Mouse (Mus musculus) Patski (cell line): ENCODE results near the gene Pcsk5. TPM values are rescaled to one million over a fixed set of nuclear protein-coding genes. Genes with fewer than 3 reads are reported as not detected.

ENCODE experiments used
- ATAC-seq: fragments of 100-300 bp; one replicate; pipeline ENCODE4 v1.8.0; 2021
- CTCF ChIA-PET: fragments of 350-600 bp; sonication (Branson Sonifier 250); formaldehyde crosslinking; loops from one replicate; lab custom pipeline; 2022; ENCODE audit warnings: inconsistent platforms; lab: Charles Lee
- POLR2A ChIA-PET: fragments of 350-600 bp; sonication (Branson Sonifier 250); formaldehyde crosslinking; loops from one replicate; lab custom pipeline; 2022; ENCODE audit warnings: antibody characterized with exemption, inconsistent platforms; lab: Charles Lee
- DNase-seq: peaks from one replicate; pipeline ENCODE4 v3.0.0-alpha.2; 2011; ENCODE audit warnings: low read depth, low spot score
- H3K27me3 ChIP-seq: fragments of 371-371 bp; one replicate; pipeline ENCODE4 v1.5.1; 2021
- CTCF ChIP-seq: fragments of 100-300 bp; IDR thresholded peaks from one replicate; pipeline ENCODE4 v1.5.1; 2021
- in situ Hi-C: fragments of 300-500 bp; cut with MboI; formaldehyde crosslinking; loops from 3 replicates; pipeline ENCODE4 v1.11.1; 2018; ENCODE audit warnings: low pct_unique_long_range_greater_than_20kb, mixed read lengths
- polyA plus RNA-seq: library from polyadenylated mRNA; unstranded; gene quantifications from one replicate; pipeline ENCODE4 v1.2.3, GENCODE M21; 2021

Gene Pcsk5
- polyA plus RNA-seq, 1 experiment from 2014 or later, result 2.3 TPM

DNA sequence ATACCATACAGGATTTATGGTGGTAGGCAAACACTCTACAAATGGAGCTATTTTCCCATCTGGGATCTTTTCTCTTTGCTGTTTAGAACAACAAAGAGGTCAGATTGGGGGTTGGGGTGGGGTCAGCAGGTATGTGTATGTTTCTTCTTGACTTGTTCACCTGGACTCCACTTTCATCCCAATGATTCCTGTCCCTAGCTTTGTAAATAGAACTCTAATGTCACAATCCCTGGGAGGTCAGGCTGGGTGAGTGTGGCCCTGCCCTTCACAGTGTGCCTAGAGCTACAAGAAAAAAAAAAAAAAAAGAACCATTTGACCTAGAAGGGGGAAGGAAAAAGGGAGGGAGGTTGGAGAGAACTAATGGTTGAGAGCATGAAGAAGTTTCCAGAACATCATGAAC, 428.8 kb downstream of the Pcsk5 start:
- ChIA-PET POLR2A (interaction anchor here (0.7 kb wide), 2 partner anchors 338 to 1444 kb away, joined by 3 to 5 read pairs; no protein-coding TSS in a partner anchor), CTCF (no interaction called here)
- no peak for TF ChIP-seq CTCF
- no peaks in the 10 kb centered on the region for H3K27me3 ChIP-seq
- in situ Hi-C loops, result no loop called here
- DNase-seq (no peak), ATAC-seq (no peak)

DNA sequence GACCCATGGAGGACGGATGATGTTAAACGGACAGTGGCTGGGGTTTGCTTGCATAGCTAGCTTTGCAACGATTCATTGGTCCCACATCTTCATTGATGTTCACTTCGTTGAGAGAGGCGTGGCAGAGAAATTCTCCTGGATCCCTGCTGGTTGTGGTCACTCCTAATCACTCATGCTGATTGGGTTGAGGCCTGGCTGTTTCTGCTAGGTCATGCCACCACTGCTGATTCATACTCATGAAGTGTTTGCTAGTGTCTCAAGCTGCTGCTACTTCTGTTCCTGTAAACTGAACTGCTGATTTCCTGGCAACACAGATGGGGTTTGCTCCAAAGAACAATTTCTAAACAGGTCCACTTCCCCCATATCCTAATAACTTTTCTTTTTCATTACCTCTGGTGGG, 430.6 kb downstream of the Pcsk5 start:
- in situ Hi-C loops, result no loop called here
- H3K27me3 ChIP-seq, result no peaks in the 10 kb centered on the region
- ChIA-PET POLR2A (interaction anchor here (0.6 kb wide), 1 partner anchor 8 kb away, joined by 3 read pairs; no protein-coding TSS in a partner anchor), CTCF (interaction anchor here (0.8 kb wide), 1 partner anchor 9 kb away, joined by 3 read pairs; no protein-coding TSS in a partner anchor)
- DNase-seq (no peak), ATAC-seq (no peak)
- no peak for TF ChIP-seq CTCF

DNA sequence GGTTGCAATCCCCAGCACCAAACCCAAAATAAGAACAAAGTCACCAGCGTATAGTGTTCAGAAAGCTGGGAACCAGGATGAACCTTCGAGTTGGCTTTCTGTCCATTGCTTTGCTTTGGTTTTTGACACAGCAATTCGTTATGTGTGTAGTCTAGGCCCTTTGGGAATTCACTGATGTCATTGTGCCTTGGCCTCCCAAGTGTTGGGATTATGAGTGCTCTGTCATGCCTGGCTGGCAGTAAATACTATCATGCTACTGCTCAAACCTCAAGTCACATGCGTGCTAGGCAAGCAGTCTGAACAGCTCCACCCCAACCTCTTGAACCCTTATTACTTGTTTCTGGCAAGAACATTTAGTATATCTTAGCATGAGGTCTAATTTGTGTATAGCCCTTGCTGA, 434.3 kb downstream of the Pcsk5 start:
- in situ Hi-C loops, result no loop called here
- no peak for DNase-seq
- no peaks in the 10 kb centered on the region for H3K27me3 ChIP-seq
- no peak for TF ChIP-seq CTCF
- ChIA-PET CTCF (no interaction called here), POLR2A (no interaction called here)
- ATAC-seq, result no peak

- H3K27me3 ChIP-seq, result no peaks in the 10 kb centered on the region
- ChIA-PET POLR2A (no interaction called here), CTCF (interaction anchor here (0.7 kb wide), 1 partner anchor 237 kb away, joined by 3 read pairs; no protein-coding TSS in a partner anchor)
- DNase-seq (no peak), ATAC-seq (peak; percentile 42)
- in situ Hi-C loops, result no loop called here
- no peak for TF ChIP-seq CTCF
These were observed 436.9 kb downstream of the Pcsk5 start for GRCm38 (mm10) chr19:17400571-17400970.

DNA sequence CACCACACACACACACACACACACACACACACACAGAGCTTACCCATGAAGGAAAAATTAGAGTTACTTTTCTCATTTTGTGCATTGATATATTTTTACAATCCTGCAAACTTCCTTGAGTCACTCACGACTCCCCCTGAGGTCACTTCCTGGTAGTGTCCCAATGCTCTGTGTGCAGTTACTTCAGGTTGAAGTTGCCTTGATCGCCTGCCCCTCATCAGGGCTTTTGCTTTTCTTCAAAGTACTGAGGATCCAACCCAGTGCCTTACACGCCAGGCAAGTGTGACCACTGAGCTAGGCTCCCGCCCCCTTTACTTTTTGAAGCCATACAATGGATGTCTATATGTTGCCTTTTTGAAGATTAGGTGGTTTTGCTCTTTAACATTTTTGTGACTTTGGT, 437.5 kb downstream of the Pcsk5 start:
- no peak for TF ChIP-seq CTCF
- no peak for DNase-seq
- ChIA-PET CTCF (no interaction called here), POLR2A (no interaction called here)
- in situ Hi-C loops, result loop anchor here (25.0 kb wide), 1 partner anchor 613 kb away; the partner anchor contains the start of gene Vps13a
- no peaks in the 10 kb centered on the region for H3K27me3 ChIP-seq
- no peak for ATAC-seq

GRCm38 (mm10) chr19:17397922-17398321, 439.5 kb downstream of the Pcsk5 start:
- ATAC-seq, result no peak
- no peaks in the 10 kb centered on the region for H3K27me3 ChIP-seq
- CTCF ChIA-PET, result interaction anchor here (1.4 to 2.0 kb wide), 2 partner anchors 9 to 46 kb away, joined by 3 to 7 read pairs; no protein-coding TSS in a partner anchor
- no peak for TF ChIP-seq CTCF
- POLR2A ChIA-PET, result no interaction called here
- DNase-seq, result no peak
- in situ Hi-C loops, result loop anchor here (25.0 kb wide), 1 partner anchor 611 kb away; the partner anchor contains the start of gene Vps13a

DNA sequence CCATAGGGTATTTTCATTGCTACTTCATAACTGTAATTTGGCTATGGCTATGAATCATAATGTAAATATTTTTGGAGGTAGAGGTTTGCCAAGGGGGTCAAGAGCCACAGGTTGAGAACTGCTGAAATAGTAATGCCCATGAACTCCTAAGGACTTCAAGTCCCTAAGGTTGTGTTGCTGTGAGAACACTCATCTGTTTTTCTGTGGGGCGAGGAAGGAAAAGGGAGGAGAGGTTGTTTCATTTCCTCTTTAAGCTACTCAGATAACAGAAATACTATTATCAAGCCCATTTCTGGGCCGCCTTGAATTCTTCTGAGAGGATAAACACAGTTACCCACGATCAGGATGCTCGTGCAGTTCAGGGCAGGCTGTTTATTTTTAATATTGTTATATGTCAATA, 440.6 kb downstream of the Pcsk5 start:
- no peaks in the 10 kb centered on the region for H3K27me3 ChIP-seq
- DNase-seq, result no peak
- TF ChIP-seq CTCF, result no peak
- ChIA-PET POLR2A (no interaction called here), CTCF (interaction anchor here (0.8 to 2.0 kb wide), 2 partner anchors 8 to 10 kb away, joined by 3 to 7 read pairs; no protein-coding TSS in a partner anchor)
- in situ Hi-C loops, result loop anchor here (25.0 kb wide), 1 partner anchor 610 kb away; the partner anchor contains the start of gene Vps13a
- no peak for ATAC-seq

GRCm38 (mm10) chr19:17393841-17394591, 443.4 kb downstream of the Pcsk5 start, which contains the start of gene Rfk:
Rfk (plus strand) TSS chr19:17394043.
- in situ Hi-C loops, result loop anchor here (25.0 kb wide), 1 partner anchor 607 kb away; the partner anchor contains the start of gene Vps13a

GRCm38 (mm10) chr19:17392866-17393265, 444.6 kb downstream of the Pcsk5 start:
- in situ Hi-C loops, result loop anchor here (25.0 kb wide), 1 partner anchor 606 kb away; the partner anchor contains the start of gene Vps13a
- H3K27me3 ChIP-seq, result no peaks in the 10 kb centered on the region
- DNase-seq (no peak), ATAC-seq (no peak)
- POLR2A ChIA-PET, result no interaction called here
- TF ChIP-seq CTCF, result no peak
- CTCF ChIA-PET, result interaction anchor here (1.1 kb wide), 1 partner anchor 39 kb away, joined by 3 read pairs; no protein-coding TSS in a partner anchor

More at GRCm38 (mm10) chr19:17393841-17394591, 443.4 kb downstream of the Pcsk5 start, which contains the start of gene Rfk:
- ATAC-seq, result peak; percentile 94
- no peaks in the 10 kb centered on the region for H3K27me3 ChIP-seq
- DNase-seq, result no peak
- ChIA-PET CTCF (interaction anchor here (1.1 kb wide), 1 partner anchor 40 kb away, joined by 3 read pairs; no protein-coding TSS in a partner anchor), POLR2A (no interaction called here)
- TF ChIP-seq CTCF, result no peak

- DNase-seq, result no peak
- ChIA-PET POLR2A (no interaction called here), CTCF (interaction anchor here (0.7 to 5.0 kb wide), 17 partner anchors 9 to 586 kb away, joined by 3 to 41 read pairs (median 5); partner anchors contain the start of gene Gcnt1)
- in situ Hi-C loops, result loop anchor here (25.0 kb wide), 1 partner anchor 601 kb away; the partner anchor contains the start of gene Vps13a
- ATAC-seq, result peak; percentile 32
- TF ChIP-seq CTCF, result peak; percentile 74
- no peaks in the 10 kb centered on the region for H3K27me3 ChIP-seq
These were observed 449.0 kb downstream of the Pcsk5 start for GRCm38 (mm10) chr19:17388404-17388803.
